Mouse (Mus musculus): ENCODE results near the gene Cdh5. TPM values are rescaled to one million over a fixed set of nuclear protein-coding genes. Genes with fewer than 3 reads are reported as not detected.
A peak's percentile ranks its signal among the peaks of the same experiment; 100 is the strongest.

The Cdh5 gene
- polyA plus RNA-seq, 1 experiment from 2014 or later: 12.1 TPM

- WGBS: 71% methylated on average over 4 of the region's 4 CpGs
- ATAC-seq: no peak
Observed at GRCm38 (mm10) chr8:104143379-104143778, 42.0 kb downstream of the Cdh5 start.

GRCm38 (mm10) chr8:104144434-104145216 is 43.2 kb downstream of the Cdh5 start:
- 70% methylated on average over 13 of the region's 13 CpGs for WGBS
- no peaks in the 10 kb centered on the region for H3K36me3 ChIP-seq (ENCODE audit: control insufficient read depth, insufficient read depth)
- H3K27ac ChIP-seq (ENCODE audit: low read depth, low read length): no peak overlapping the region
- H3K4me1 ChIP-seq (replicated peaks; ENCODE audit: control insufficient read depth, insufficient read depth, low read length): no peaks in the 10 kb centered on the region
- no peak overlapping the region for H3K4me2 ChIP-seq (replicated peaks; ENCODE audit: low read depth)
- no peak overlapping the region for H3K9ac ChIP-seq (ENCODE audit: low read depth, low read length)
- TF ChIP-seq CTCF (IDR thresholded peaks at IDR 0.05; ENCODE audit: low read depth): peak; percentile 50; the same call in 1 of the 2 replicates
- H3K9me3 ChIP-seq (ENCODE audit: control insufficient read depth): no peaks in the 10 kb centered on the region
- ATAC-seq: no peak
- H3K27me3 ChIP-seq (replicated peaks; ENCODE audit: control insufficient read depth, insufficient read depth, low read length): no peaks in the 10 kb centered on the region
- no peak overlapping the region for H3K4me3 ChIP-seq (ENCODE audit: low read depth, low read length)

More at GRCm38 (mm10) chr8:104143379-104143778, 42.0 kb downstream of the Cdh5 start:
- Histone ChIP-seq H3K4me2 (replicated peaks; ENCODE audit: low read depth) (no peak overlapping the region), H3K27ac (ENCODE audit: low read depth, low read length) (no peak overlapping the region), H3K27me3 (replicated peaks; ENCODE audit: control insufficient read depth, insufficient read depth, low read length) (no peaks in the 10 kb centered on the region), H3K4me3 (ENCODE audit: low read depth, low read length) (no peak overlapping the region), H3K9me3 (ENCODE audit: control insufficient read depth) (no peaks in the 10 kb centered on the region), H3K4me1 (replicated peaks; ENCODE audit: control insufficient read depth, insufficient read depth, low read length) (no peaks in the 10 kb centered on the region), H3K36me3 (ENCODE audit: control insufficient read depth, insufficient read depth) (no peaks in the 10 kb centered on the region), H3K9ac (ENCODE audit: low read depth, low read length) (no peak overlapping the region)
- no peak for TF ChIP-seq CTCF (IDR thresholded peaks at IDR 0.05; ENCODE audit: low read depth)

- no peak overlapping the region for H3K4me2 ChIP-seq (replicated peaks; ENCODE audit: low read depth)
- peak; percentile 87 for TF ChIP-seq CTCF (IDR thresholded peaks at IDR 0.05; ENCODE audit: low read depth)
- peak; percentile 49 for ATAC-seq
Observed at GRCm38 (mm10) chr8:104145981-104146689, 44.7 kb downstream of the Cdh5 start.

GRCm38 (mm10) chr8:104146717-104147494 is 45.5 kb downstream of the Cdh5 start:
- Histone ChIP-seq H3K27ac (ENCODE audit: low read depth, low read length) (no peak overlapping the region), H3K9ac (ENCODE audit: low read depth, low read length) (no peak overlapping the region), H3K36me3 (ENCODE audit: control insufficient read depth, insufficient read depth) (no peaks in the 10 kb centered on the region), H3K27me3 (replicated peaks; ENCODE audit: control insufficient read depth, insufficient read depth, low read length) (no peaks in the 10 kb centered on the region), H3K4me1 (replicated peaks; ENCODE audit: control insufficient read depth, insufficient read depth, low read length) (no peaks in the 10 kb centered on the region), H3K4me2 (replicated peaks; ENCODE audit: low read depth) (no peak overlapping the region), H3K4me3 (ENCODE audit: low read depth, low read length) (no peak overlapping the region), H3K9me3 (ENCODE audit: control insufficient read depth) (no peaks in the 10 kb centered on the region)
- no peak for TF ChIP-seq CTCF (IDR thresholded peaks at IDR 0.05; ENCODE audit: low read depth)
- whole genome bisulfite sequencing: 85% methylated on average over 15 of the region's 15 CpGs
- ATAC-seq: no peak

More at GRCm38 (mm10) chr8:104145981-104146689, 44.7 kb downstream of the Cdh5 start:
- H3K9me3 ChIP-seq (ENCODE audit: control insufficient read depth): no peaks in the 10 kb centered on the region
- no peak overlapping the region for H3K9ac ChIP-seq (ENCODE audit: low read depth, low read length)
- no peaks in the 10 kb centered on the region for H3K36me3 ChIP-seq (ENCODE audit: control insufficient read depth, insufficient read depth)
- no peak overlapping the region for H3K4me3 ChIP-seq (ENCODE audit: low read depth, low read length)
- 33% methylated on average over 15 of the region's 15 CpGs for WGBS
- H3K27ac ChIP-seq (ENCODE audit: low read depth, low read length): no peak overlapping the region
- no peaks in the 10 kb centered on the region for H3K4me1 ChIP-seq (replicated peaks; ENCODE audit: control insufficient read depth, insufficient read depth, low read length)
- no peaks in the 10 kb centered on the region for H3K27me3 ChIP-seq (replicated peaks; ENCODE audit: control insufficient read depth, insufficient read depth, low read length)

- no peak for ATAC-seq
- H3K4me1 ChIP-seq (replicated peaks; ENCODE audit: control insufficient read depth, insufficient read depth, low read length): no peaks in the 10 kb centered on the region
- H3K9ac ChIP-seq (ENCODE audit: low read depth, low read length): no peak overlapping the region
- H3K4me3 ChIP-seq (ENCODE audit: low read depth, low read length): no peak overlapping the region
- no peaks in the 10 kb centered on the region for H3K9me3 ChIP-seq (ENCODE audit: control insufficient read depth)
- H3K27ac ChIP-seq (ENCODE audit: low read depth, low read length): no peak overlapping the region
- H3K27me3 ChIP-seq (replicated peaks; ENCODE audit: control insufficient read depth, insufficient read depth, low read length): no peaks in the 10 kb centered on the region
- 94% methylated on average over 2 of the region's 2 CpGs for WGBS
- H3K36me3 ChIP-seq (ENCODE audit: control insufficient read depth, insufficient read depth): no peaks in the 10 kb centered on the region
- TF ChIP-seq CTCF (IDR thresholded peaks at IDR 0.05; ENCODE audit: low read depth): no peak
- no peak overlapping the region for H3K4me2 ChIP-seq (replicated peaks; ENCODE audit: low read depth)
Observed at GRCm38 (mm10) chr8:104147947-104148346, 46.5 kb downstream of the Cdh5 start.

GRCm38 (mm10) chr8:104160731-104161130 is 59.3 kb downstream of the Cdh5 start:
- no peak overlapping the region for H3K27ac ChIP-seq (ENCODE audit: low read depth, low read length)
- TF ChIP-seq CTCF (IDR thresholded peaks at IDR 0.05; ENCODE audit: low read depth): no peak
- no peak overlapping the region for H3K4me3 ChIP-seq (ENCODE audit: low read depth, low read length)
- WGBS: 73% methylated on average over 5 of the region's 5 CpGs
- no peak for ATAC-seq
- H3K9ac ChIP-seq (ENCODE audit: low read depth, low read length): no peak overlapping the region
- no peaks in the 10 kb centered on the region for H3K27me3 ChIP-seq (replicated peaks; ENCODE audit: control insufficient read depth, insufficient read depth, low read length)
- no peaks in the 10 kb centered on the region for H3K4me1 ChIP-seq (replicated peaks; ENCODE audit: control insufficient read depth, insufficient read depth, low read length)
- H3K4me2 ChIP-seq (replicated peaks; ENCODE audit: low read depth): no peak overlapping the region
- H3K9me3 ChIP-seq (ENCODE audit: control insufficient read depth): no peaks in the 10 kb centered on the region
- no peaks in the 10 kb centered on the region for H3K36me3 ChIP-seq (ENCODE audit: control insufficient read depth, insufficient read depth)

Measured in intestine, postnatal 0 days (tissue).